Mouse (Mus musculus) liver, embryonic 16.5 days (tissue): ENCODE data around the gene Pkmyt1. TPM values are rescaled to one million over a fixed set of nuclear protein-coding genes. Genes with fewer than 3 reads are reported as not detected.

Experiments used
- ATAC-seq: fragments of 200-750 bp; cut with Nextera tagmentation; 2 replicates; pipeline ENCODE4 v1.8.0; 2017; ENCODE audit warnings: low read depth, mild to moderate bottlenecking, moderate number of reproducible peaks, moderate library complexity
- H3K27ac ChIP-seq: fragments of 300-500 bp; sonication (generic); 2 replicates; pipeline ENCODE4 v1.5.1; 2014; ENCODE audit warnings: mild to moderate bottlenecking, low read length
- H3K27me3 ChIP-seq: fragments of 300-500 bp; sonication (generic); 2 replicates; pipeline ENCODE4 v1.6.1; 2014; ENCODE audit warnings: low read depth, low read length, mixed read lengths; ENCODE audit not compliant: control insufficient read depth, insufficient read depth
- H3K36me3 ChIP-seq: fragments of 300-500 bp; sonication (generic); 2 replicates; pipeline ENCODE4 v1.6.1; 2014; ENCODE audit warnings: mild to moderate bottlenecking; ENCODE audit not compliant: control insufficient read depth, insufficient read depth
- H3K4me1 ChIP-seq: fragments of 300-500 bp; sonication (generic); 2 replicates; pipeline ENCODE4 v1.6.1; 2014; ENCODE audit warnings: low read depth, low read length, mixed read lengths; ENCODE audit not compliant: control insufficient read depth
- H3K4me2 ChIP-seq: fragments of 300-500 bp; sonication (generic); 2 replicates; pipeline ENCODE4 v1.6.1; 2014; ENCODE audit warnings: low read depth, low read length, mixed read lengths
- H3K4me3 ChIP-seq: fragments of 300-500 bp; sonication (generic); 2 replicates; pipeline ENCODE4 v1.5.1; 2014; ENCODE audit warnings: low read depth, mild to moderate bottlenecking, low read length
- H3K9ac ChIP-seq: fragments of 300-500 bp; sonication (generic); 2 replicates; pipeline ENCODE4 v1.6.1; 2014; ENCODE audit warnings: low read depth, low read length
- H3K9me3 ChIP-seq: fragments of 300-500 bp; sonication (generic); replicated peaks from 2 replicates; pipeline ENCODE4 v1.6.1; 2016; ENCODE audit warnings: low read length; ENCODE audit not compliant: control insufficient read depth
- WGBS: fragments of 180-500 bp; shearing (Covaris S2); extraction: QIAGEN DNeasy Blood & Tissue Kit; methylation state at CpG from one replicate; pipeline ENCODE4 v1.1.7; 2014; ENCODE audit not compliant: insufficient replicate concordance; 5-methylcytosine and 5-hydroxymethylcytosine counted together
- polyA plus RNA-seq: library from polyadenylated mRNA; unstranded; fragments of >200 nt; fragmentation: Nextera tagmentation; extraction: Ambion mirVana; gene quantifications from 2 replicates; pipeline ENCODE4 v1.2.1, GENCODE M21; 2015

The Pkmyt1 gene
- polyA plus RNA-seq: 24.9 and 26.0 TPM in 2 replicates

- WGBS: 1% methylated on average over 71 of the region's 73 CpGs
- Histone ChIP-seq H3K27me3 (no peaks in the 10 kb centered on the region), H3K4me3 (peak within 1 kb of the TSS; percentile 88), H3K27ac (peak within 1 kb of the TSS; percentile 92), H3K9me3 (no peaks in the 10 kb centered on the region), H3K4me1 (peaks cover 22% of the 10 kb centered on the region), H3K9ac (peak within 1 kb of the TSS; percentile 85), H3K4me2 (peak within 1 kb of the TSS; percentile 85), H3K36me3 (no peaks in the 10 kb centered on the region)
- ATAC-seq: peak; percentile 91
Observed at GRCm38 (mm10) chr17:23725999-23726757, at the start of gene Pkmyt1. TSS of gene Pkmyt1 (plus strand) at chr17:23726336.

GRCm38 (mm10) chr17:23676473-23677031 is 49.6 kb upstream of the Pkmyt1 start:
- WGBS: 1% methylated on average over 37 of the region's 37 CpGs
- H3K36me3 ChIP-seq: no peaks in the 10 kb centered on the region
- H3K4me2 ChIP-seq: peak overlapping the region; percentile 88
- ATAC-seq: no peak
- H3K9ac ChIP-seq: peak overlapping the region; percentile 24; the same call in 1 of the 2 replicates
- peak overlapping the region; percentile 61 for H3K4me3 ChIP-seq
- H3K27ac ChIP-seq: no peak overlapping the region
- H3K9me3 ChIP-seq: no peaks in the 10 kb centered on the region
- H3K27me3 ChIP-seq: peaks cover 62% of the 10 kb centered on the region
- peaks cover 25% of the 10 kb centered on the region for H3K4me1 ChIP-seq

GRCm38 (mm10) chr17:23677236-23677679 is 48.9 kb upstream of the Pkmyt1 start, which contains the start of gene Tnfrsf12a:
TSS of gene Tnfrsf12a (minus strand) at chr17:23677468.
- no peaks in the 10 kb centered on the region for H3K9me3 ChIP-seq
- peak within 1 kb of the TSS; percentile 61 for H3K4me3 ChIP-seq
- peak within 1 kb of the TSS; percentile 88 for H3K4me2 ChIP-seq
- H3K36me3 ChIP-seq: no peaks in the 10 kb centered on the region
- peaks cover 25% of the 10 kb centered on the region for H3K4me1 ChIP-seq
- WGBS: under 1% methylated on average over 34 of the region's 34 CpGs
- peak; percentile 37 for ATAC-seq
- no peak within 1 kb of the TSS for H3K27ac ChIP-seq
- H3K9ac ChIP-seq: peak within 1 kb of the TSS; percentile 45
- peaks cover 69% of the 10 kb centered on the region for H3K27me3 ChIP-seq

- H3K4me1 ChIP-seq: peaks cover 19% of the 10 kb centered on the region
- ATAC-seq: no peak
- no peak within 1 kb of the TSS for H3K9ac ChIP-seq
- H3K9me3 ChIP-seq: no peaks in the 10 kb centered on the region
- 6% methylated on average over 32 of the region's 38 CpGs for WGBS
- peak within 1 kb of the TSS; percentile 30; the same call in 1 of the 2 replicates for H3K4me2 ChIP-seq
- peaks cover 89% of the 10 kb centered on the region for H3K27me3 ChIP-seq
- H3K36me3 ChIP-seq: no peaks in the 10 kb centered on the region
- no peak within 1 kb of the TSS for H3K27ac ChIP-seq
- H3K4me3 ChIP-seq: peak within 1 kb of the TSS; percentile 17
Observed at GRCm38 (mm10) chr17:23679127-23679835, 46.9 kb upstream of the Pkmyt1 start, which contains the start of gene Cldn6. TSS of gene Cldn6 (plus strand) at chr17:23679249.

GRCm38 (mm10) chr17:23680336-23680735 is 45.8 kb upstream of the Pkmyt1 start:
- Histone ChIP-seq H3K4me3 (no peak overlapping the region), H3K36me3 (no peaks in the 10 kb centered on the region), H3K4me1 (peaks cover 19% of the 10 kb centered on the region), H3K4me2 (no peak overlapping the region), H3K9me3 (no peaks in the 10 kb centered on the region), H3K27me3 (peaks cover 95% of the 10 kb centered on the region), H3K27ac (no peak overlapping the region), H3K9ac (no peak overlapping the region)
- no peak for ATAC-seq
- 43% methylated on average over 9 of the region's 9 CpGs for WGBS

GRCm38 (mm10) chr17:23681086-23681485 is 45.0 kb upstream of the Pkmyt1 start:
- Histone ChIP-seq H3K27me3 (peaks cover 88% of the 10 kb centered on the region), H3K9ac (no peak overlapping the region), H3K4me2 (no peak overlapping the region), H3K4me3 (no peak overlapping the region), H3K9me3 (no peaks in the 10 kb centered on the region), H3K27ac (no peak overlapping the region), H3K4me1 (peaks cover 13% of the 10 kb centered on the region), H3K36me3 (no peaks in the 10 kb centered on the region)
- no peak for ATAC-seq
- WGBS: 49% methylated on average over 10 of the region's 10 CpGs

GRCm38 (mm10) chr17:23682092-23682491 is 44.0 kb upstream of the Pkmyt1 start:
- Histone ChIP-seq H3K27ac (no peak overlapping the region), H3K36me3 (no peaks in the 10 kb centered on the region), H3K4me2 (no peak overlapping the region), H3K4me1 (peaks cover 4% of the 10 kb centered on the region), H3K9me3 (no peaks in the 10 kb centered on the region), H3K9ac (no peak overlapping the region), H3K27me3 (peaks cover 78% of the 10 kb centered on the region), H3K4me3 (no peak overlapping the region)
- WGBS: 36% methylated on average over 4 of the region's 4 CpGs
- ATAC-seq: no peak

GRCm38 (mm10) chr17:23682530-23682929 is 43.6 kb upstream of the Pkmyt1 start:
- H3K4me2 ChIP-seq: no peak overlapping the region
- H3K4me1 ChIP-seq: peaks cover 4% of the 10 kb centered on the region
- no peak overlapping the region for H3K9ac ChIP-seq
- no peaks in the 10 kb centered on the region for H3K9me3 ChIP-seq
- no peak for ATAC-seq
- no peak overlapping the region for H3K4me3 ChIP-seq
- H3K27me3 ChIP-seq: peaks cover 73% of the 10 kb centered on the region
- no peak overlapping the region for H3K27ac ChIP-seq
- 50% methylated on average over 3 of the region's 3 CpGs for WGBS
- H3K36me3 ChIP-seq: no peaks in the 10 kb centered on the region
